Mouse (Mus musculus) ES-E14 (cell line): Measurements from ENCODE around the gene Csrnp1.

ENCODE experiments used
- HCFC1 ChIP-seq: IDR thresholded peaks from 2 replicates; pipeline ENCODE4 v1.6.1; 2012; ENCODE audit warnings: low read length, inconsistent platforms, borderline replicate concordance; ENCODE audit not compliant: insufficient read depth
- ZC3H11A ChIP-seq: IDR thresholded peaks from 2 replicates; pipeline ENCODE4 v1.6.1; 2012; ENCODE audit warnings: low read depth, mild to moderate bottlenecking, inconsistent platforms, low read length, borderline replicate concordance
- ZNF384 ChIP-seq: IDR thresholded peaks from 2 replicates; pipeline ENCODE4 v1.6.1; 2012; ENCODE audit warnings: low read depth, low read length, inconsistent platforms

- TF ChIP-seq HCFC1 (no peak), ZNF384 (no peak), ZC3H11A (no peak)
These were observed 12.3 kb downstream of the Csrnp1 start for GRCm38 (mm10) chr9:119972166-119972565.
